Mouse (Mus musculus): ENCODE data around the gene Kdelr2. TPM values are rescaled to one million over a fixed set of nuclear protein-coding genes. Genes with fewer than 3 reads are reported as not detected.

Gene Kdelr2
- polyA plus RNA-seq, 1 experiment = 64.3 TPM

DNA sequence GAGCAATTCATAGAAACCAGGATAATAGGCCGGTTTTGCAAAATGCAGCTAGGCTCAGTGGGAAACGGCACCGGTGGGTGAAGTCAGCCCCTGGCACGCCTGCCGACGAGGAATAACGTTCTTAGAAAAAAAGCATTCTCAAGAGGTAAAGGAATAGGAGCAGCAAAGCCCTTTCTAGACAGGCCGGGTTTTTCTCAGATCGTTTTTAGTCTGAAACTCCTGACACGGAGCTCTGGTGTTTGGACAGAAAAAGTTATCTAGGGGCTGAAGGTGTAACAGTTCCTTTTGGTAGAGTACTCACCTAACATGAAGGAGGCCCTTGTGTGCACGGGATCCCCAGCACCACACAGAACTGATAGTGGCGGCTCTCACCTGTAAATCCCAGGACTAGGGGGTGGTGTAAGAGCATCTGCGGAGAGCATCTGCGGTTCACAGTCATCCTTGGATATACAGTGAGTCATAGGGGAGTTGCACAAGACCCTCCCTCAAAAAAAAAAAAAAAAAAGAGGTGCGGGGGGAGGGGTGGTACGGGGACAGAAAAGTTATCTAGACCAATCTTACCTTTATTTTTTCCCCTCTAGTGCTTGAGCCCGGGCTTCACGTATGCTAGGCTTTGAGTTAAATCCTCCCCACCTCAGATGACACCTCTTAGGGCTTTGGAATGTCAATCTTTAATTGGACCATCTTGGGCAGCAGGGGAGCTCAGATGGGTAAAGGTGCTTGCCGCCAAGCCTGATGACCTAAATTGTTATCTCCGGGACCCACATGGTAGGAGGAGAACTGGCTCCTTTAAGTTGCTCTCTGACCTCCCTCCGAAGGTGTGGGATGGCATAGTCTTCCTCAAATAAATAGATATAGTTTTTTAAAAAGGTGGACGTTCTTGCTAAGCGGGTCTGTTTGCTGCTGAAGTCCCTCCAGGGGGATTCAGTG lies 61.8 kb downstream of the Kdelr2 start:
- Histone ChIP-seq H3K4me1 (ENCODE audit: control insufficient read depth, insufficient read depth, low read length) (peaks cover 16% of the 10 kb centered on the region), H3K27ac (ENCODE audit: control insufficient read depth, insufficient read depth, low read depth, low read length) (no peak overlapping the region), H3K4me3 (ENCODE audit: control insufficient read depth, low read depth, low read length) (peak overlapping the region; percentile 85), H3K36me3 (ENCODE audit: control insufficient read depth, insufficient read depth, low read length) (no peaks in the 10 kb centered on the region), H3K27me3 (ENCODE audit: control insufficient read depth, insufficient read depth, low read length) (no peaks in the 10 kb centered on the region)
- TF ChIP-seq POLR2A (IDR thresholded peaks at IDR 0.05; ENCODE audit: control insufficient read depth, low read depth, low read length) (no peak), CTCF (IDR thresholded peaks at IDR 0.05; ENCODE audit: control insufficient read depth, insufficient read depth, insufficient replicate concordance, low read depth, low read length) (no peak)

DNA sequence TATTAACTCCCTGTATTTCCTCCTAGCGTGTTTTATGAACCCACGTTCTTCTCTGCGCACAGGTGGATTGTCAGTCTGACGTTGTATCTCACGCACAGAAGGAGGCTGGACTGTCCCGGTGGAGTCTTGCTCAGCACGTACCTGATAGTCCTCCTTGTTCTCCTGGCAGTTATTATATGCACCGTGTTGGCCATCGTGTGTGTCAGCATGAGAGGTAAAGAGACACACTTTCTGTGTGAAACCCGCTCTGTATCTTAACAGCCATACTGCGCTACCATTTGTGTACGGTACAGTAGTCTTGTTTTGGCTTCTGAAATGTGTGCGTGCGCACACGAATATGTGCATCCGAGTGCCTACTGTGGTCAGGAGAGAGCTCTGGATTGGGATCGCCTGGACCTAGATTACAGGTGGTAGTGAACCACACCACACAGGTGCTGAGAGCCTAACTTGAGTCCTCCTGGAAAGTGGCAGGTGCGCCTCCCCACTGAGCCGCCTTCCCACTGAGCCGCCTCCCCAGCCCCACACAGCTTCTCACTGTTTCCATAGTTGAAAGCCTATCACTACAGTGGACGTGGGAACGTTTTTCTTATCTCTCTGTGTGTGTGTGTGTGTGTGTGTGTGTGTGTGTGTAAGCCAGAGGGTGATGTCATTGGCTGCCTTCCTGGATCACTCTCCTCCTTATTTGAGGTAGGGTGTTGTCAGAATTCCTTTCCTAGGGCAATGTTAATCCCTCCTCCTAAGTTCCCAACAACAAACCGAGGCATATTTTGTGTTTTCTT lies 63.4 kb downstream of the Kdelr2 start:
- H3K36me3 ChIP-seq (ENCODE audit: control insufficient read depth, insufficient read depth, low read length) = no peaks in the 10 kb centered on the region
- no peak overlapping the region for H3K4me3 ChIP-seq (ENCODE audit: control insufficient read depth, low read depth, low read length)
- no peak for TF ChIP-seq POLR2A (IDR thresholded peaks at IDR 0.05; ENCODE audit: control insufficient read depth, low read depth, low read length)
- TF ChIP-seq CTCF (IDR thresholded peaks at IDR 0.05; ENCODE audit: control insufficient read depth, insufficient read depth, insufficient replicate concordance, low read depth, low read length) = no peak
- H3K27me3 ChIP-seq (ENCODE audit: control insufficient read depth, insufficient read depth, low read length) = no peaks in the 10 kb centered on the region
- H3K4me1 ChIP-seq (ENCODE audit: control insufficient read depth, insufficient read depth, low read length) = peaks cover 16% of the 10 kb centered on the region
- H3K27ac ChIP-seq (ENCODE audit: control insufficient read depth, insufficient read depth, low read depth, low read length) = no peak overlapping the region

DNA sequence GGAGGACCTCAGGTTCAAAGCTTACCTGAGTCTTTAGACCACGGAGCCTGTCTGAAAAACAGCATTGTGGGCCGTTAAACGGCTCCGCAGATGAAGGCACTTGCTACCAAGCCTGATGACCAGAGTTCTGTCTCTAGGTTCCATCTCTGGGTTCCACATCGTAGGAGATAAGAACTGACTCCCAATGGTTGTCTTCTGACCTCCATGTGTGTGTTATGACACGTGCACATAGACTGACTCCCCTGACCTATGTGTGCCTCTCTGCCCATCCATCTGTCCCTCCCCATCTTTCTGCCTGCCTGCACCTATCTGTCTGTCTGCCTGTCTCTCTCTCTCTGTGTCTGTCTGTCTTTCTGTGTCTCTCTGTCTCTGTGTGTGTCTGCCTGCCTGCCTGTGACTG lies 64.3 kb downstream of the Kdelr2 start:
- Histone ChIP-seq H3K4me3 (ENCODE audit: control insufficient read depth, low read depth, low read length) (no peak overlapping the region), H3K27me3 (ENCODE audit: control insufficient read depth, insufficient read depth, low read length) (no peaks in the 10 kb centered on the region), H3K36me3 (ENCODE audit: control insufficient read depth, insufficient read depth, low read length) (no peaks in the 10 kb centered on the region), H3K4me1 (ENCODE audit: control insufficient read depth, insufficient read depth, low read length) (peaks cover 16% of the 10 kb centered on the region), H3K27ac (ENCODE audit: control insufficient read depth, insufficient read depth, low read depth, low read length) (no peak overlapping the region)
- TF ChIP-seq CTCF (IDR thresholded peaks at IDR 0.05; ENCODE audit: control insufficient read depth, insufficient read depth, insufficient replicate concordance, low read depth, low read length) (no peak), POLR2A (IDR thresholded peaks at IDR 0.05; ENCODE audit: control insufficient read depth, low read depth, low read length) (no peak)

DNA sequence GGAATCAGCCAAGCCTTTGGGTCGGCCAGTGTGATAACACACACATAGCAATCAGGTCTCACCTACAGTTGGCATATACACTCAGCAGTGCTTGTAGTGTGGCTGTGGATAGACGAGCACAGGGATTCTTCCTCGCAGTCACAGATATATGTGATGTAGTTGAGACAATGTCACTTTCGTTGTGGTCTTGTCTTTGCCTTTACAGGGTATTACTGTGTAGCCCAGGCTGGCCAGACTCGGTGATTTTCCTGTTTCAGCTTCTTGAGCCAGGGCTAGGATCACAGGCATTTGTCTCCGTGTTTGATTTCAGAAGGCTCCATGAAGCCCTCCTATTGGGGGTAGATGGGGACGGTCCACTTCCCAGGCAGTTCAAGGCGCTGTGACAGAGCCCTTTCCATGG lies 66.0 kb downstream of the Kdelr2 start:
- Histone ChIP-seq H3K4me1 (ENCODE audit: control insufficient read depth, insufficient read depth, low read length) (peaks cover 12% of the 10 kb centered on the region), H3K27ac (ENCODE audit: control insufficient read depth, insufficient read depth, low read depth, low read length) (no peak overlapping the region), H3K27me3 (ENCODE audit: control insufficient read depth, insufficient read depth, low read length) (no peaks in the 10 kb centered on the region), H3K36me3 (ENCODE audit: control insufficient read depth, insufficient read depth, low read length) (no peaks in the 10 kb centered on the region), H3K4me3 (ENCODE audit: control insufficient read depth, low read depth, low read length) (no peak overlapping the region)
- TF ChIP-seq POLR2A (IDR thresholded peaks at IDR 0.05; ENCODE audit: control insufficient read depth, low read depth, low read length) (no peak), CTCF (IDR thresholded peaks at IDR 0.05; ENCODE audit: control insufficient read depth, insufficient read depth, insufficient replicate concordance, low read depth, low read length) (no peak)

DNA sequence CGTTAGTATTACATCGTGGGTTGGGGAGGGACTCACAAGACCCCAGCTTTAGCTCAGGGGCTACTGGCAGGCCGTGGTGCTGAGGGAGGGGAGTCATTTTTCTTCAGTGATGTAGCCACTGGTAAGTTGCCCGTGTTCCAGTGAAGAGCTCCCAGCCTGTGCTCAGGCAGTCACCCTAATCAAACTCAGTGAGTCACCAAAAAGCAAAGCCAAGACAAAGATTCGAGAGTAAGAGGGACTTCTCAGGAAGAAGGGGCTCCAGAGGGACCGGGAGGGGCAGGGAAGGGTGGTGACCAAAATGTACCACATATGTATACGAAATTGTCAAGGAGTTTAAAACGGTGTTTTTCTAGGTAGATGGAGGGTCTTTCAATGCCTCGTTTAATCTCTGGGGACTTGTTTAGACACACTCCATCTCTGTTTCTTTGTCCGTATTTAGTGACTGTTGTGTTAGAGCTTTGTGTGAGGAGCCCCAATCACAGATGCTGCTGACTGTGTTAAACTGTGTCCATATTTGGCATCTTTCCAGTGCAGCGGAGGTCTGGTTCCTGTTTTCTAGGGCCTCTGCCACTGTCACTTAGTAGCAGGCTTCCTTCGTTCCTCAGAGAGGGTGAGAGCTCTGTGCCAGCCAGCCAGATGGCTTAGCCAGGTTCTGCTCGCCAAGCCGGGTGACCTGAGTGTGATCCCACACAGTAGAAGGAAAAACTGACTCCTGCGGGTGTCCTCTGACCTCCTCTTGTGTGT lies 67.0 kb downstream of the Kdelr2 start:
- TF ChIP-seq CTCF (IDR thresholded peaks at IDR 0.05; ENCODE audit: control insufficient read depth, insufficient read depth, insufficient replicate concordance, low read depth, low read length) (no peak), POLR2A (IDR thresholded peaks at IDR 0.05; ENCODE audit: control insufficient read depth, low read depth, low read length) (no peak)
- Histone ChIP-seq H3K27me3 (ENCODE audit: control insufficient read depth, insufficient read depth, low read length) (no peaks in the 10 kb centered on the region), H3K27ac (ENCODE audit: control insufficient read depth, insufficient read depth, low read depth, low read length) (no peak overlapping the region), H3K4me1 (ENCODE audit: control insufficient read depth, insufficient read depth, low read length) (peaks cover 4% of the 10 kb centered on the region), H3K36me3 (ENCODE audit: control insufficient read depth, insufficient read depth, low read length) (no peaks in the 10 kb centered on the region), H3K4me3 (ENCODE audit: control insufficient read depth, low read depth, low read length) (no peak overlapping the region)

DNA sequence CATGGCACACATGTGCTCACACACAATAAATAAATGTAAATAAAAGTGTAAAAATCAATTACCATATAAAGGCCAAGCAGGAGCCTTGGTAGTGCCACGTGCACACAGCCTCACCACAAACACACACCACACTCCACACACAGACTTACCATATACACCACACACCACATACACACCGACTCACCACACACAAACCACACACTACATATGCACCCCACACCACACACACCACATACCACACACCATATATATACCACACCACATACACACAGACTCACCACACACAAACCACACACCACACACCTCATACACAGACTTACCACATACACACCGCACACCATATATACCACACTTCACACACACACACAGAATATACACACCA lies 67.5 kb downstream of the Kdelr2 start:
- TF ChIP-seq CTCF (IDR thresholded peaks at IDR 0.05; ENCODE audit: control insufficient read depth, insufficient read depth, insufficient replicate concordance, low read depth, low read length) (no peak), POLR2A (IDR thresholded peaks at IDR 0.05; ENCODE audit: control insufficient read depth, low read depth, low read length) (no peak)
- peaks cover 4% of the 10 kb centered on the region for H3K4me1 ChIP-seq (ENCODE audit: control insufficient read depth, insufficient read depth, low read length)
- H3K27me3 ChIP-seq (ENCODE audit: control insufficient read depth, insufficient read depth, low read length) = no peaks in the 10 kb centered on the region
- no peak overlapping the region for H3K27ac ChIP-seq (ENCODE audit: control insufficient read depth, insufficient read depth, low read depth, low read length)
- H3K4me3 ChIP-seq (ENCODE audit: control insufficient read depth, low read depth, low read length) = no peak overlapping the region
- no peaks in the 10 kb centered on the region for H3K36me3 ChIP-seq (ENCODE audit: control insufficient read depth, insufficient read depth, low read length)

Other genes with a start within 250 kb of the Kdelr2 start
- gene Rbak, start 223.1 kb upstream of the Kdelr2 start, polyA plus RNA-seq (2012; rRNA removed) = 1.6 and 1.9 TPM in 2 replicates
- 28.6 and 30.2 TPM in 2 replicates for gene Spdye4b, start 222.8 kb upstream of the Kdelr2 start, polyA plus RNA-seq (2012; rRNA removed)
- gene Spdye4a, start 176.9 kb upstream of the Kdelr2 start, polyA plus RNA-seq (2012; rRNA removed) = 12.1 and 12.9 TPM in 2 replicates
- 5.7 and 6.4 TPM in 2 replicates for gene Zfp12, start 168.7 kb upstream of the Kdelr2 start, polyA plus RNA-seq (2012; rRNA removed)
- gene Zfp316, start 133.8 kb upstream of the Kdelr2 start, polyA plus RNA-seq (2012; rRNA removed) = 2.0 and 2.2 TPM in 2 replicates
- 0.13 TPM in 1 of 2 replicates, not detected in the other for gene Zfp853, start 110.2 kb upstream of the Kdelr2 start, polyA plus RNA-seq (2012; rRNA removed)
- 19.6 and 21.2 TPM in 2 replicates for gene E130309D02Rik, start 88.5 kb upstream of the Kdelr2 start, polyA plus RNA-seq (2012; rRNA removed)
- gene Zdhhc4, start 74.6 kb upstream of the Kdelr2 start, polyA plus RNA-seq (2012; rRNA removed) = 390 and 402 TPM in 2 replicates
- 0.05 TPM in 2 replicates for gene Grid2ip, start 46.5 kb upstream of the Kdelr2 start, polyA plus RNA-seq (2012; rRNA removed)
- 1.4 and 1.7 TPM in 2 replicates for gene Daglb, start 60.7 kb downstream of the Kdelr2 start, polyA plus RNA-seq (2012; rRNA removed)
- 41.9 and 44.2 TPM in 2 replicates for gene Rac1, start 124.2 kb downstream of the Kdelr2 start, polyA plus RNA-seq (2012; rRNA removed)
- 22.5 and 24.0 TPM in 2 replicates for gene Cyth3, start 218.6 kb downstream of the Kdelr2 start, polyA plus RNA-seq (2012; rRNA removed)

All from testis, adult 2 months (tissue).